Mouse (Mus musculus) CD4-positive helper T cell, adult 2 months (primary cell): ENCODE results near the gene Thsd7a.

Experiments
- DNase-seq: peaks from one replicate; pipeline ENCODE4 v3.0.0-alpha.2; 2012; ENCODE audit warnings: low read depth, missing footprints, low spot score

The Thsd7a gene

DNA sequence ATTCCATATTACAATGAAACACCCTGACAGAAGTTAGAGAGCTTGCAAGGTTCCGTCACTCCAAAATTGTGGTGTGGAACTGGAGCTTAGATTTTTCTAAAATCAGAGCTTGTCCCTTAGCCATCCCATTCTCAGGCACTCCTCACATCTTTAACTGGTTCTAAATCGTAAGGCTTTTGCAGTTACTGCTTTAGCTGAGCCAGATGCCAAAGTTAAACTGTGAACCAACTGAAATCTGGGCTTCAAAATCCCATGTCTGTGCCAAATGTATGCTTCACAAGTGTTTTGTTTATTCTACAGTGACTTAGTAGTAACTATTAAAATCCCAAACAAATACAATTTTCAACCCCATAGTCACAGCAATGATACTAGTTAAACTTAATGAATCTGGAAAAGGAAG is 242.3 kb downstream of the Thsd7a start:
- DNase-seq: no peak

GRCm38 (mm10) chr6:12503867-12504266 is 245.3 kb downstream of the Thsd7a start:
- DNase-seq: no peak

GRCm38 (mm10) chr6:12500888-12501287 is 248.3 kb downstream of the Thsd7a start:
- no peak for DNase-seq

DNA sequence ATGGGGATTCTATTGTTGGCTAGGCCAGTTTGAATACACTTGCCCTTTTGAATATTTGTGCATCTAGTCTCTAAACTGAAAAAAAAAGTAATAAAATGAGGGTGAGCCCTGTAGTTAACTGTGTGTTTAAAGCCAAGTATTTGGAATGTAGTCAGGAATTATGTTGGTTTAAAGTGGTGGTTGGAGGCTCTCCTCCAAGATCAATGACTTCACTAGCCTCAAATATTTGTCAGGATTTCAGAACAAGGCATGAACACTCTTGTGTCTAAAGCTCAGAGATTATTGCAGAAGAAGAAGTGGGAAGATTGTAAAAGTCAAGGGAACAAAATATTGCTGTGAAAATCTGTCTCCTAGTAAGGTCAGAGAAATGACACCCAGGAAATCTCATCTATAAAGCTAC is 249.3 kb downstream of the Thsd7a start:
- DNase-seq: no peak

DNA sequence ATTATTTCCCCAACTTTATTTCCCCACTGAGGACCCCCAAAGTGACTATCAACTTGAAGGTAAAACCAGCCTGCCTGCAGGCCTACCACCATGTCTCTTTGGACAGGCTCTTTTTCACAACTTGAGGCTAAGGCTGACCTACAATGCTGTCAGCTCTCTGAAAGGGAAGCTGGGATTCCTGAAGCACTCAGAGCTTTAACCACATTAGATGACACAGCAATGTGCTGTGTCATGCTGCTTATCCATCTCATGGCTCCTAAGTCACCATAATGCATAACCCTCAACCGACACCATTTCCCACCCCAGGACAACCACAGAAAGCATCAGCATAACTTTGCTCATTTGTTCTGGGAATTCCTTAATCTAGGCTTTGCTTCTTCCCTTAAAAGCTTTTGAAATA is 255.6 kb downstream of the Thsd7a start:
- no peak for DNase-seq

DNA sequence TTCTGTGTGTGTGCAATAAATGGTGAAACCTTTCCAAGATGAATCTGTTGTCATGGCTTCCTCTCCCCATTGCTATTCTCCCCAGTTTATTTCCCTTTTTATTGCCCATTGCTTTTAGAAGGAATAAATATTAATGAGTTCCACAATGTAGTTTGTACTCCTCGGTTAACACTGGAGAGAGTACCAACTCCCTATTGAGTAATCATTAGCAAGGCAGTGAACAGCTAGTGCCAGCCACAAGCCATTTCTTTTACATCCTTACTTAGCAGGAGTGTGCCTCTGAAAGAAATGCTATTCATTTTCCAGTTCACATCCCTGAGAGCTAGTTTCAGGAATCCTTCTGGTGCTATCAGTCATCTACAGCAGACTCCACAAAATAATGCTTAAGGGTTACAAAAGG is 260.3 kb downstream of the Thsd7a start:
- DNase-seq: no peak

DNA sequence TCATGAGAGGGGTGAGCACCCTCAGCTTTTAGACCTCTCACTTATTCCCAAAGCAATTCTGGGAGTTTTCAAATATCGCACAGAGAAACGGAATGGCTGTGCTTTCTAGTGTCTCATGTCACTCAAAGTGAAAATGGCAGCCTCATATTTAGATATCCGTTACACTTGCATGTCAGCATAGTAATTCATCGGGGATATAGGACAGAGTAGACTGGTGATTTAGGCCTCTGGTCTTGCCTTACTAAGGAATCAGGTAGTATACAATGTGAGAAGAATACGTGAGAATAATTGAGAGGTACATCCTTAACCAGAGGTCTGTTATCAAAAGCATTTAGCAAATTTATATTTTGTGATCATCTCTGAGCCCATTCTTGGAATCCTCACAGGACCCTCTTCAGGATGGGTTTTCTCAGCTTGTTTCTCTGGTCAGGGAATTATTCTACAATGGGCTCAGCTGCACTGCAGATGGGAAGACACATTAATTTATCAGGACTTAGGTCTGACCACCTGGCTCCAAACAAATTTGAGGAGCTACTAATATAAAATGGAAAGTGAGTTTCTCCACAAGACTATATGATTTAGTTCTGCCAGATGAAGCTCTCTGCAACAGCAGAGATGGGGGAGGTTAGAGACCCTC is 267.6 kb downstream of the Thsd7a start:
- no peak for DNase-seq

DNA sequence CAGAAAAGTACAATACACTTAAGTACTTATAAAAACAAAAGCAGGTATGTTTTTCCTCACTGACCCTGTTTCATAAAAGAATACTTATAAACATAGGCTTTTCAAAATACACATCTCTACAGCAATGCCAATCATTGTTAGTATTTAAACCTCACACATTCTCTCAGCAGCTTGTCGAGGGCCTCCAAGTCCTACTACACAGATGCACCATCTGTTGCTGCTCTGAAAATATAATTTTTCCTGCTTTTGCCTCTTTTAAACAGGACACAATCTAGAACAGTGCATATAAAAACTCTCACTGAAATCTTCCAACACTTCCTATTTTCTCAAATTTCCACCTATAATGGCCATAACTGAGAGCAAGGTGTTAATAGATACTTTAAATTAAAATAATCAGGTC is 270.9 kb downstream of the Thsd7a start:
- DNase-seq: no peak

DNA sequence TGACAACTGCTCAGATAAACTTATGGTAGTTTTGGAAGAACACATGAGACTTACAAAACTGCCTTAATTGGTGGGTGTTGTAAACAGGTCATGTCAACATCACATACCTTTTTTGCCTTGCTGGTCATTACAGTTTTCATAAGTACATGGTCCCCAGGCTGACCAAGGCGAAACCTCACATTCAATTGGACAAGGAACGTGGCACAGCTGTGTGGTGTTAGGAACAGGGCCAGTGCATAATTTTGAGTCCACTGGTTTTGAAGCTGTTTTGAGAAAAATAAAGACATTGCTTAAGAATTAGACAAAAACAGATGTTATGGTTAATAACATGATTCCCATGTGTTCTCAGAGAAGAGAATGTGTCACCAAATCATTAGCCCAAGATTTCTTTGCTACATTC is 278.3 kb downstream of the Thsd7a start:
- no peak for DNase-seq

- DNase-seq: no peak
These were observed 281.7 kb downstream of the Thsd7a start for GRCm38 (mm10) chr6:12467339-12468124.

- no peak for DNase-seq
These were observed 290.4 kb downstream of the Thsd7a start for GRCm38 (mm10) chr6:12458841-12459240.

GRCm38 (mm10) chr6:12457451-12457850 is 291.8 kb downstream of the Thsd7a start:
- DNase-seq: no peak

GRCm38 (mm10) chr6:12454876-12455485 is 294.2 kb downstream of the Thsd7a start:
- DNase-seq: no peak

- no peak for DNase-seq
These were observed 295.1 kb downstream of the Thsd7a start for GRCm38 (mm10) chr6:12454132-12454531.

GRCm38 (mm10) chr6:12448851-12449250 is 300.4 kb downstream of the Thsd7a start:
- no peak for DNase-seq

DNA sequence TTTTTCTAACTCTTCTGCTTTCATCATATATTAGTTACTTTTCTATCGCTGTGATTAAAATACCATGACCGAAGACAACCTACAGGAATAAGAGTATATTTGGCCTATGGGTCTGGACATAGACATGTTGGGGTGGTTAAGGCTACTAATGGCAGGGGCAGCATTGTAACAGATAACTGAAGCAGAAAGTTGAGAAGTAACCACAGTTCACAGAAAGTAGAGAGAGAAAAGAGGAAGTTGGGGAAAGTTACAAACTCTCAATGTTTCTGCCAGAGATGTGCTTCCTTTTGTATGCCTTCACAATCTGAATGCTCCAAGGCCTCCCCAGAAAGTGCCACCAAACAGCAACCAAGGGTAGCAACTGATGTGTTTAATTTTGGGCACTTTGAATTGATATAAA is 303.7 kb downstream of the Thsd7a start:
- DNase-seq: no peak

GRCm38 (mm10) chr6:12439561-12439960 is 309.6 kb downstream of the Thsd7a start:
- DNase-seq: no peak

DNA sequence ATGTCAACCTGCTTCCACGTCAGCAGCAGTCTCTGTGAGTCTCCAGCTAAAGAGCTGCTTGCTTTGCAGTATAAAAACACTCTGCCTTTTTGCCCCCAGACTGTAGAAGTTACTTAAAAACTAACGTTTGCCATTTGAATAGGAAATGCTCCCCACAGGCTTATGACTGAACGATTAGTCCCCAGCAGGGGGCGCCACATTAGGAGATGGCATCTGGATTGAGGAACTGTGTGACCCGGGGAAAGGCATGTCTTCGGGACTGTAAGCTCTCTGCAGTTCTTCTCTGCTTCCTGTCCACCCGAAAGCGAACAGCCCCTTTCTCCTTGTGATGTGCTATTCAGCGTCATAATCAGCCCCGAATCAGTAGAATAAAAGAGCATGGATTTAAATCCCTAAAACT is 330.1 kb downstream of the Thsd7a start:
- no peak for DNase-seq

DNA sequence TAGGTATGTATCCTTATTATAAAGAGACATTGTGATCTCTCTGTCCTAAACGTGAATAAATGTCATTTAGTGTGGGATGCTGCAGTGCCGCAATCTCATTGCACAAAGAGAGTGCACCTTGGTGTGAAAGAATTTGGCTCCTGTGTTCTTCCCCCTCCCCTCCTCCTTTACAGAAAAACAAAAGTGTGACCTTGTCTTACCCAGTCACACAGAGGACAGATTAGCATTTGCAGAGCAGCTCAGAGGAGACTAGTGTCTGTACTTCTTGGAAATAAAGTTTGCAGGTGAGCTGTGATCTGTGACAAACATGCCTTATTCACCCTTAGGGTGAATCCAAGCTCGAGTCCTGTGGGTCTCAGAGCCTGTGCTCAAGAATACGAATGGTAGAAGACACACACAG is 332.2 kb downstream of the Thsd7a start:
- no peak for DNase-seq

GRCm38 (mm10) chr6:12404441-12404840 is 344.8 kb downstream of the Thsd7a start:
- DNase-seq: no peak

GRCm38 (mm10) chr6:12402996-12403395 is 346.2 kb downstream of the Thsd7a start:
- no peak for DNase-seq

DNA sequence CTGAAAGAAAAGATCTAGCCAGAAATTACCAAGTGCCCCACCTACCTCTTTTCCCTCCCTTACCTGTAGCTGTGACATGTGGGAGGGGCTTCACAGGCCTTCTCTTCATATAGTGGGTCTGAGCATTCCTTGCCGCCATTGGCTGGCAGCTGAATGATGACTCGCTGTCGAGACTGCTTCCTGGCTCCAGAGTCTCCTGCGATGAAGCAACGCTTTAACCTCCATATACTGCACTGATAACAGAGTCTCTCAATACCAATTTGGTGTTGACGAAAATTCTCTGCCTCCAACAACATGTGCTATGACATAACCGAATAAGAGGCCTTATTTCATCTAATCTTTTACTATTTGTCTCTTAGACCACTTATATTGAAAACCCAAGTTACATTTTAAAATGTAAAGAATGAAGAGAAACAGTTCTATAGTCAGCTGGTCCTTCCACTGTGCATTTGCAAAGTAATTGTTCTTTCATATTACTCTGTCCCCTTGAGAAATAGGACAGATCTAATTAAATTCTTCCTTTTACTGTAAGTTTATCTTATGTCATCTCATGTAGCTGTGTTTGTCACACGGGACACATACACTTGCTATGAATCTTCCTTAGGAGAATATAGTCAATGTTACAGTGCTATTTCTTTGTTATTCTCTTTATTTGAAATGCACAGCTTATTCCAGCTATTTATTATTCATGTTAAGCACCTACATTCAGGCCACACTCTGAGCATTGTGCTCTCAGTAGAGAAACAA is 351.3 kb downstream of the Thsd7a start:
- no peak for DNase-seq
